Mouse (Mus musculus) C2C12 (cell line): ENCODE data around the gene Brms1.

ENCODE experiments used
- CEBPB ChIP-seq: IDR thresholded peaks from one replicate; pipeline ENCODE4 v1.6.1; 2011; ENCODE audit warnings: low read depth, mild to moderate bottlenecking, control low read depth, moderate library complexity
- CTCF ChIP-seq: IDR thresholded peaks from one replicate; pipeline ENCODE4 v1.5.1; 2011; ENCODE audit not compliant: control insufficient read depth, insufficient read depth, insufficient read length
- MAX ChIP-seq: IDR thresholded peaks from one replicate; pipeline ENCODE4 v1.6.1; 2011; ENCODE audit warnings: mild to moderate bottlenecking, control low read depth
- MYOD1 ChIP-seq: IDR thresholded peaks from one replicate; pipeline ENCODE4 v1.6.1; 2011; ENCODE audit warnings: low read depth; ENCODE audit not compliant: control insufficient read depth, insufficient read length
- USF1 ChIP-seq: IDR thresholded peaks from one replicate; pipeline ENCODE4 v1.6.1; 2011; ENCODE audit warnings: low read depth, mild to moderate bottlenecking, control low read depth, moderate library complexity

DNA sequence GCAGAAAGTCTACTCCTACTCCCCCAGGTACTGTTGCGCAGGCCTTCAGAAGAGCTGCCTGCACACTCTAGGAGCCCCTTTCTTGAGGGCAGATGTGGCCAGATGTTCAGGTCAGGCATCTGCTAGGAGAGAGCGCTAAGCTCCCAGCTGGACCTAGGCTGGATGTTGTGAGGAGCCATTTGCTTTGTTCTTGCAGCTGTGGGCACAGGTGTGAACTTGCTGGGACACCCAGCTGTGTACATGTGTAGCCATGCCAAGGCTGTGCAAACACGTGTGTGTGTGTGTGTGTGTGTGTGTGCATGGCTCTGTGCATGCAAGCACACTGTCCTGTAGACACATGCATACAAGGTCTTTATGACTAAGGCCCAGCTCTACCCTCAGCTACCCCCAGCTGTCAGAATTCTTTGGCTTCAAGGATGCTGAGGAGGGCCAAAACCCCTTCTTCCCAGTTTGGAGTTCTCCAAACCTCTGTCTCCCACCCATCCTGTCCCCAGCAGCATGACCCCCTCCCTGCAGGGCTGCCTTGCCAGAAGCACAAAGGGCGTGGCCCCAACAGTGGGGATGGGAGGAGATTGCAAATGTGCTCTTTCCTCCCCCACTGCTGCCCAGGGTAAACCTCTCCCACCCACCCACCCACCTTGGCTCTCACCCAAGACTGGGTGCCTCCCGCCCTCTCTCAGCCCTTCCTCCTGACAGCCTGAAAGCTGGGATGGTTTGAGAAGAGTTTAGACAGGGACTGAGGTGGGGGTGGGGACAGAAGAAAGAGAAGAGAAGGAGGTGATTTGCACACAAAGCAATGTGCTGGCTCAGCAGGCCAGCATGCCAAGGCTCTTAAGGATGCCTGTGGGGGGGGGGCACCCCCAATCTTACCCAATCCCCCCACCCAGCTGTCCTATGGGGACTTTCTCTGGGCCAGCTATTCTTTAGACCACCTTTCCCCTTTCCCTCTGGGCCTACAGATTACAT is 19.5 kb downstream of the Brms1 start:
- TF ChIP-seq CEBPB (no peak), CTCF (no peak), USF1 (no peak), MYOD1 (no peak), MAX (no peak)
